Mouse (Mus musculus) ovary, adult 18-20 months (tissue): ENCODE data around the gene Wdr62.
"Not testable (repeated sequence)": the region's sequence is repeated elsewhere in the genome, so short reads cannot be mapped to it uniquely, and the experiment has no call there.

Experiments
- DNase-seq: peaks from one replicate; pipeline ENCODE4 v3.0.0; 2022; ENCODE audit warnings: low spot score, mixed read lengths

Wdr62 gene

GRCm38 (mm10) chr7:30205383-30205782 is 74.8 kb downstream of the Wdr62 start:
- DNase-seq = no peak

GRCm38 (mm10) chr7:30204380-30204779 is 75.8 kb downstream of the Wdr62 start:
- DNase-seq = peak; percentile 78

GRCm38 (mm10) chr7:30202895-30203690 is 77.1 kb downstream of the Wdr62 start:
- DNase-seq = no peak

- not testable (repeated sequence) for DNase-seq
These were observed 79.6 kb downstream of the Wdr62 start for GRCm38 (mm10) chr7:30200661-30201060.

- no peak for DNase-seq
These were observed 80.0 kb downstream of the Wdr62 start for GRCm38 (mm10) chr7:30200200-30200599.

- DNase-seq = no peak
These were observed 80.6 kb downstream of the Wdr62 start for GRCm38 (mm10) chr7:30199498-30200139.

GRCm38 (mm10) chr7:30198481-30198971 is 81.7 kb downstream of the Wdr62 start, which contains the start of gene Capns1:
TSS of gene Capns1 (minus strand) at chr7:30198811.
- no peak for DNase-seq

GRCm38 (mm10) chr7:30197592-30198129 is 82.6 kb downstream of the Wdr62 start:
- DNase-seq = no peak

GRCm38 (mm10) chr7:30196171-30196570 is 84.0 kb downstream of the Wdr62 start:
- no peak for DNase-seq

- DNase-seq = no peak
These were observed 84.8 kb downstream of the Wdr62 start for GRCm38 (mm10) chr7:30195461-30195860.

GRCm38 (mm10) chr7:30194884-30195283 is 85.3 kb downstream of the Wdr62 start:
- peak; percentile 93 for DNase-seq

- no peak for DNase-seq
These were observed 86.0 kb downstream of the Wdr62 start for GRCm38 (mm10) chr7:30194101-30194831.

GRCm38 (mm10) chr7:30193581-30194100 is 86.6 kb downstream of the Wdr62 start:
- peak; percentile 72 for DNase-seq

GRCm38 (mm10) chr7:30193013-30193412 is 87.2 kb downstream of the Wdr62 start:
- no peak for DNase-seq

- DNase-seq = no peak
These were observed 88.1 kb downstream of the Wdr62 start for GRCm38 (mm10) chr7:30192088-30192487.
